Mouse (Mus musculus) ES-E14 (cell line): ENCODE measurements at regions not wholly inside any gene's neighbourhood (a gene's known extent, or its start where the extent isn't known, plus 50 kb on each side); places are given as distances from the start of the nearest gene placed in this dataset.

Experiments
- DNase-seq: peaks from one replicate; pipeline ENCODE4 v3.0.0-alpha.2; 2013; ENCODE audit warnings: low read depth, low spot score
- H3K27ac ChIP-seq: 2 replicates; pipeline ENCODE4 v1.5.1; 2012; ENCODE audit warnings: low read depth, mild to moderate bottlenecking, low read length, moderate library complexity, mixed read lengths; ENCODE audit not compliant: poor library complexity, insufficient read depth, severe bottlenecking
- H3K36me3 ChIP-seq: 2 replicates; pipeline ENCODE4 v1.6.1; 2012; ENCODE audit warnings: mild to moderate bottlenecking, low read length, moderate library complexity, mixed read lengths; ENCODE audit not compliant: control insufficient read depth, poor library complexity, insufficient read depth, severe bottlenecking
- H3K4me1 ChIP-seq, 2 experiments: fragments of 150-350 bp in 1 of 2; sonication (generic) in 1 of 2; 2 replicates each; pipeline ENCODE4 v1.6.1; 2012; ENCODE audit warnings: low read length in 2 of 2, mild to moderate bottlenecking in 1 of 2, mixed read lengths in 1 of 2; ENCODE audit not compliant: control insufficient read depth in 2 of 2, insufficient read depth in 2 of 2, poor library complexity in 1 of 2
- H3K4me3 ChIP-seq, 2 experiments: fragments of 150-350 bp in 1 of 2; sonication (generic) in 1 of 2; 2 replicates each; pipeline ENCODE4 v1.5.1; 2012; ENCODE audit warnings: low read length in 2 of 2, low read depth in 1 of 2, mild to moderate bottlenecking in 1 of 2, mixed read lengths in 1 of 2; ENCODE audit not compliant: insufficient read depth in 1 of 2, poor library complexity in 1 of 2, severe bottlenecking in 1 of 2
- H3K9ac ChIP-seq: 2 replicates; pipeline ENCODE4 v1.6.1; 2012; ENCODE audit warnings: low read depth, mild to moderate bottlenecking, low read length, mixed read lengths; ENCODE audit not compliant: poor library complexity, insufficient read depth, severe bottlenecking
- H3K9me3 ChIP-seq: fragments of 150-350 bp; sonication (generic); 2 replicates; pipeline ENCODE4 v1.6.1; 2012; ENCODE audit warnings: low read depth, mild to moderate bottlenecking, low read length; ENCODE audit not compliant: control insufficient read depth, insufficient read depth
- CHD2 ChIP-seq: IDR thresholded peaks from 2 replicates; pipeline ENCODE4 v1.6.1; 2014; ENCODE audit warnings: mild to moderate bottlenecking, low read depth, low read length, inconsistent platforms
- HCFC1 ChIP-seq: IDR thresholded peaks from 2 replicates; pipeline ENCODE4 v1.6.1; 2012; ENCODE audit warnings: low read length, inconsistent platforms, borderline replicate concordance; ENCODE audit not compliant: insufficient read depth
- MAFK ChIP-seq: IDR thresholded peaks from 2 replicates; pipeline ENCODE4 v1.6.1; 2014; ENCODE audit warnings: mild to moderate bottlenecking, low read depth, low read length, inconsistent platforms; ENCODE audit not compliant: insufficient read depth
- ZC3H11A ChIP-seq: IDR thresholded peaks from 2 replicates; pipeline ENCODE4 v1.6.1; 2012; ENCODE audit warnings: low read depth, mild to moderate bottlenecking, inconsistent platforms, low read length, borderline replicate concordance
- ZNF384 ChIP-seq: IDR thresholded peaks from 2 replicates; pipeline ENCODE4 v1.6.1; 2012; ENCODE audit warnings: low read depth, low read length, inconsistent platforms
- in situ Hi-C, 2 experiments: fragments of 600-800 bp; cut with MboI; formaldehyde crosslinking; loops; one replicate each; pipeline ENCODE4 v1.15.1; 2025; ENCODE audit warnings: low sequenced_read_pairs in 2 of 2, inconsistent platforms in 1 of 2; ENCODE audit not compliant: unreplicated experiment in 2 of 2

DNA sequence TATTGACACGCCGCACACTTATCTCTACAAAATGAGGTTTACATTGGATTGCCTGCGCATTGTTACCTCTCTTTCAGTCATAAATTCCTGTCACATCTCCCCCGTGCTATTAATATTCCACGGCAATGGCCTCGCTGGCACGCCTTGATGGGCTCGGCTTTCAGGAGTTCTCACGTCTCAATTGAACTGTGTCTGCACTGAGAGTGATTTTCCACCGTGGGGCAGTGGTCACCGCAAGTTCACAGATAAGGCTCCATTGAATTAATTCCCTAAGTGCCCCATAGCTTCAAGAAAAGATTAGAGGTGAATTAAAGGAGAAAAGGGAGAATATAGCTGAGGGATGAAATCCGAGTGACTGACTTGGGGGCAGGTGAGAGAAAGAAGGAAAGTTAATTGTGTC, 424.5 kb downstream of the Ajap1 start:
- Histone ChIP-seq H3K27ac (no peak overlapping the region), H3K4me3 (no peak overlapping the region), H3K36me3 (no peaks in the 10 kb centered on the region), H3K9ac (no peak overlapping the region), H3K9me3 (no peaks in the 10 kb centered on the region), H3K4me1 (0 out of 4 replicates have a peak, but pooled peaks cover 0 to 2% of the 10 kb centered on the region in 2 experiments)
- no peak for TF ChIP-seq MAFK
- TF ChIP-seq CHD2 = no peak
- TF ChIP-seq ZNF384 = no peak
- no peak for TF ChIP-seq ZC3H11A
- no peak for TF ChIP-seq HCFC1
- no peak for DNase-seq
- in situ Hi-C loops = no loop called here

DNA sequence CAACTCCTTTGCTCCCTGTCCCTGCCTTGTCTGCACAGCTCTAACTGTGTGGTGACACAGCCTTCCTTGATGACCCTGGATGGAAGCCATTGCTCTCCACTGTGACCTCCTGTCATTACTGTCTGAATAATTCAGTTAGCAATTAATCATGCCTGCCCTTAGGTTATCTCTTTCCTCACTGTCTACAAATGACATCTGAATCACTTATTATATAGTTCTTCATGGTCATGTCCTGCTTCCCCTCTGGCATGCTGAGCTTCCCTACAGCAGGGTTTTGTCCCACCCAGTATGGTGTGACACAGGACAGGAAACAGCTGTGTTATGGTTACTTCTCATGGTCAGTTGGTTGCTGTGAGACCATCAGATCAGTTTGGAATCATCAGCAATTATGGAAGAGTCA, 458.9 kb downstream of the Ajap1 start:
- no peaks in the 10 kb centered on the region for H3K36me3 ChIP-seq
- no peaks in the 10 kb centered on the region for H3K9me3 ChIP-seq
- DNase-seq = no peak
- no peak for TF ChIP-seq HCFC1
- no peaks in the 10 kb centered on the region for H3K4me1 ChIP-seq
- H3K4me3 ChIP-seq = no peak overlapping the region
- in situ Hi-C loops = no loop called here
- H3K27ac ChIP-seq = no peak overlapping the region
- no peak overlapping the region for H3K9ac ChIP-seq

DNA sequence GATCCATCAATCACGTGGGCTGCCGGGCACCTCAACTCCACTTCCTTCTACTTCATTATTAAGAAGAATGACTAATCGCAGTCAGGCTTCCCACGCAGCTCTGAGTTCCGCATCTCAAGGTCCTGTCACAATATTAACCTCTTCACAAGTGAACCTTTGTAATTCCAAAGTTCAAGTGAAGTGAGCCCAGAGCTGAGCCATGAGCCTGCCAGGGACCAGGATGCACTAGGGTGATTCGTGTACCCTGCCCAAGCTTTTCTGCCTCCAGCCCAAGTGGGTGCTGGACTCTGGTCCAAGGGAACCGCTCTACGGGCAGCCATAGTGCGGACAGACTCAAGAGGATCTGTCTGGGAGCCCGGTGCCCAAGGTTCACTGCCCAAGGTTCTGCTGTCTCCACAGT, 463.4 kb downstream of the Ajap1 start:
- DNase-seq = no peak
- TF ChIP-seq CHD2 = no peak
- TF ChIP-seq ZC3H11A = no peak
- TF ChIP-seq ZNF384 = no peak
- no peak for TF ChIP-seq HCFC1
- no peak for TF ChIP-seq MAFK

DNA sequence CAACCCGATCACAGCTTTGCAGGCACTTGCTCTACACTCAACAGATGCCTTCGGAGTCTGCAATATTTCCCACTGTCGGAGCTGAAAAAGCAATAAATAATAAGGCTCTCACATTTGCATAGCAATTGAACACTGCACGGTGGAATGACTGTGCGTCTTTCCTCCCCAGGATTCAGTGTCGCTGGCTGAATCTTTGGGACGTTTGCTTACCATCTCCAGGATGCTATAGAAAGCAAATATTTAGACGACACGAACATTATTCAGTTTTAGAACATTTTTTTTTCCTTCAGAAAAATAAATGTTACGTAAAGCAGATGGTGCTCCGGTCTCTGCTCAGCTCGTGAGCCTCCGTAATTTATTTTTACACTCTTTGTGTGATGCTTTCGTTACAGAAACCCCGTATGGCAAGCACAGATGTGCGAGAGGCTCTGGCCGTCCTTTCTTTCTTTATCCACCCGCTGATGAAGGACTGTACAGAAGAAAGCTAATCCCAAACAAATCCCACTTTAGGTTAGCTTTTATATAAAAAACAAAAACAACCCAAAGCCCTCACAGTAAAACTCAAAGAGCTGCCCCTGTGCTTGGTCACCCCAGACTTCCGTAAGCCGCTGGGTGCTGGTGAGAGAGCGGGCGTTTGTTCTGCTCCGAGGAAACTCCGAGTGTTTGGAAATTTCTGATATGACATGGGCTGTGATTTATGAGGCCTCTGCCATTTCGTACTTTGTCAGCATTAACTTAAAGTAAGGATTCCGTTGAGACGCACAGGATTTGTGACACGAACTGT, 464.3 kb downstream of the Ajap1 start:
- Histone ChIP-seq H3K9ac (no peak overlapping the region), H3K36me3 (no peaks in the 10 kb centered on the region), H3K9me3 (no peaks in the 10 kb centered on the region), H3K4me1 (no peaks in the 10 kb centered on the region), H3K27ac (no peak overlapping the region), H3K4me3 (no peak overlapping the region)
- in situ Hi-C loops = no loop called here
- TF ChIP-seq CHD2 (no peak), ZNF384 (no peak), MAFK (no peak), ZC3H11A (no peak), HCFC1 (no peak)
- DNase-seq = no peak

More for the DNA sequence above, 463.4 kb downstream of the Ajap1 start:
- H3K27ac ChIP-seq = no peak overlapping the region
- H3K9me3 ChIP-seq = no peaks in the 10 kb centered on the region
- H3K4me1 ChIP-seq = no peaks in the 10 kb centered on the region
- H3K36me3 ChIP-seq = no peaks in the 10 kb centered on the region
- no peak overlapping the region for H3K9ac ChIP-seq
- H3K4me3 ChIP-seq = no peak overlapping the region
- in situ Hi-C loops = no loop called here

DNA sequence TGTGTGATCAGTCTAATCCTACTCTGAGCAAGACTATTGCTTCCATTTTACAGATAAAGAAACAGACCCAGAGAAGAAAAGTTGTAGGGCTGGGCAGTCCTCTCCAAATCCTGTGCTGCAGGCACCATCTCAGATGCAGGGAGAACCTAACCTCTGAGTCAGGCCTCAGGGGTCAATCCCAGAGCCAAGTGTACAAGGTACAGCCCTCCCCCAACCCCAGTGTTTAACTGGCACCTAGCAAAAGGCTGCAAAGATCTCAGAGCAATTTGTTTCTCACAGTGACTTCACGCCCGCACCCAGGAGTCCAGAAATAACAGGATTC, 464.8 kb downstream of the Ajap1 start:
- Histone ChIP-seq H3K27ac (no peak overlapping the region), H3K4me3 (no peak overlapping the region), H3K9ac (no peak overlapping the region), H3K9me3 (no peaks in the 10 kb centered on the region), H3K4me1 (no peaks in the 10 kb centered on the region), H3K36me3 (no peaks in the 10 kb centered on the region)
- in situ Hi-C loops = no loop called here
- DNase-seq = no peak
- no peak for TF ChIP-seq MAFK
